Mouse (Mus musculus): ENCODE results near the gene Dusp22.

- TF ChIP-seq POLR2A (IDR thresholded peaks at IDR 0.05; ENCODE audit: control insufficient read depth, low read depth, low read length) (no peak), CTCF (IDR thresholded peaks at IDR 0.05; ENCODE audit: control insufficient read depth, insufficient read depth, insufficient replicate concordance, low read depth, low read length) (no peak)
Measured at GRCm38 (mm10) chr13:30751304-30751580, 91.4 kb downstream of the Dusp22 start.

Measured in testis, adult 2 months (tissue).